Mouse (Mus musculus) embryonic fibroblast, embryonic 13.5 days (primary cell): ENCODE data around the gene Prlh.

Source experiments
- CTCF ChIP-seq: IDR thresholded peaks from 2 replicates; pipeline ENCODE4 v1.5.1; 2011; ENCODE audit warnings: mild to moderate bottlenecking, control low read depth, low read length, moderate library complexity, borderline replicate concordance; ENCODE audit not compliant: insufficient read depth
- POLR2A ChIP-seq: IDR thresholded peaks from 2 replicates; pipeline ENCODE4 v1.6.1; 2011; ENCODE audit warnings: low read depth, mild to moderate bottlenecking, control low read depth, low read length, moderate library complexity

DNA sequence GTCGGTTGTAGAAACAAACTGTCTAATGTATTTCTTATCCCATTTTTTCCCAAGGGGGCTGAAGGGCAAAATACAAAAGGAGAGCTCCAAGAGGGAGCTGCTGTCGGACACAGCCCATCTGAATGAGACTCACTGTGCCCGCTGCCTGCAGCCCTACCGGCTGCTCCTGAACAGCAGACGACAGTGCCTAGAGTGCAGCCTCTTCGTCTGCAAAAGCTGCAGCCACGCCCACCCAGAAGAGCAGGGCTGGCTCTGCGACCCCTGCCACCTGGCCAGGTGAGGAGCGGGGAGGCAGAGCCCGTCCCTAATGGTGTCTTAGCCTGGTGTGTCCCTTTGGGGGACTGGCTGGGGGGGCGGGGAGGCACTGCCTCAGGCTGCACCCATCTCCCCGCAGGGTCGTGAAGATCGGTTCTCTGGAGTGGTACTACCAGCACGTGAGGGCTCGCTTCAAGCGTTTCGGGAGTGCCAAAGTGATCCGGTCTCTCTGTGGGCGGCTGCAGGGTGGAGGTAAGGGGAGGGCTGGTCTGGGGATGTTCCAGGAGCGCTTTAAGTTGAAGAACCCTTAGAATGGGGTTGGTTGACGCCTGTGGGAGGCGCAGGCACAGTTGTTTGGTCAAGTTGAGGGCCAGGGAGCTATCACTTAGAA lies 24.9 kb upstream of the Prlh start:
- TF ChIP-seq CTCF (no peak), POLR2A (no peak)
